ENCODE assay signal across 9 mouse cellular contexts in genomic region chr4:44260244-44260643, GRCm38 (mm10). TPM values are rescaled to one million over a fixed set of nuclear protein-coding genes. Genes with fewer than 3 reads are reported as not detected.
DNase-seq lines count a peak whose midpoint lies in the region; ATAC-seq and TF ChIP-seq lines count a peak whose summit lies in the region.
"Had no signal": no experiment of that assay in that cellular context is flagged by ENCODE, and none has a peak within 500 bp of the region (broad histone marks: within the 10 kb centered on the region; RNA-seq: fewer than 3 reads in every experiment).

No protein-coding gene starts in this region.

- 3% methylated on average over 10 of the region's 10 CpGs for WGBS in liver, embryonic 12.5 days (ENCODE audit: insufficient replicate concordance)
- WGBS in intestine, embryonic 15.5 days: 3% methylated on average over 10 of the region's 10 CpGs

- ATAC-seq in liver, embryonic 12.5 days: no peak
- no peak for ATAC-seq in intestine, embryonic 15.5 days

- no peaks in the 10 kb centered on the region for H3K9me3 ChIP-seq in liver, embryonic 12.5 days (replicated peaks)
- H3K9me3 ChIP-seq in intestine, embryonic 15.5 days: no peaks in the 10 kb centered on the region
- H3K9me3 ChIP-seq: embryonic facial prominence, embryonic 15.5 days had no signal

- H3K4me2 ChIP-seq in liver, embryonic 12.5 days: no peak overlapping the region
- no peak overlapping the region for H3K4me2 ChIP-seq in intestine, embryonic 15.5 days (replicated peaks)
- H3K4me2 ChIP-seq: embryonic facial prominence, embryonic 15.5 days had no signal

- no peaks in the 10 kb centered on the region for H3K4me1 ChIP-seq in liver, embryonic 12.5 days
- H3K4me1 ChIP-seq in intestine, embryonic 15.5 days (replicated peaks): no peaks in the 10 kb centered on the region
- H3K4me1 ChIP-seq: embryonic facial prominence, embryonic 15.5 days had no signal

- TF ChIP-seq CTCF in left cerebral cortex, adult 2 months (IDR thresholded peaks at IDR 0.05): no peak

- no peak overlapping the region for H3K9ac ChIP-seq in liver, embryonic 12.5 days
- no peak overlapping the region for H3K9ac ChIP-seq in intestine, embryonic 15.5 days
- H3K9ac ChIP-seq: embryonic facial prominence, embryonic 15.5 days had no signal

- H3K27me3 ChIP-seq in liver, embryonic 12.5 days (replicated peaks): 0 out of 2 replicates have a peak, but pooled peaks cover 3% of the 10 kb centered on the region
- H3K27me3 ChIP-seq in intestine, embryonic 15.5 days (replicated peaks): no peaks in the 10 kb centered on the region
- H3K27me3 ChIP-seq: embryonic facial prominence, embryonic 15.5 days had no signal

- H3K4me3 ChIP-seq in liver, embryonic 12.5 days: no peak overlapping the region
- no peak overlapping the region for H3K4me3 ChIP-seq in left cerebral cortex, adult 2 months
- H3K4me3 ChIP-seq in intestine, embryonic 15.5 days (replicated peaks): no peak overlapping the region
- H3K4me3 ChIP-seq: embryonic facial prominence, embryonic 15.5 days had no signal

- no peak overlapping the region for H3K27ac ChIP-seq in liver, embryonic 12.5 days
- no peak overlapping the region for H3K27ac ChIP-seq in left cerebral cortex, adult 2 months
- H3K27ac ChIP-seq in intestine, embryonic 15.5 days: no peak overlapping the region
- H3K27ac ChIP-seq: embryonic facial prominence, embryonic 15.5 days had no signal

- no peaks in the 10 kb centered on the region for H3K36me3 ChIP-seq in liver, embryonic 12.5 days
- H3K36me3 ChIP-seq in intestine, embryonic 15.5 days: no peaks in the 10 kb centered on the region
- H3K36me3 ChIP-seq: embryonic facial prominence, embryonic 15.5 days had no signal

- intact Hi-C loops in heart, postnatal 36 days (cut with DNase I): no loop called here
- intact Hi-C loops in left cerebral cortex, adult 2 months (cut with DNase I): no loop called here

- peak; percentile 63 for DNase-seq in liver
- DNase-seq in adrenal gland, adult 2 months: peak; percentile 38
- DNase-seq in heart, postnatal 36 days: peak; percentile 26 to 47
- DNase-seq in lung, postnatal 36 days: peak; percentile 69
- DNase-seq in urinary bladder, adult 2 months (ENCODE audit: low spot score): peak; percentile 22
- DNase-seq in left cerebral cortex, adult 2 months (ENCODE audit: extremely low spot score in 1 of 2, low spot score in 2 of 2): no peak

RNA-seq across cellular contexts. Expression of gene Rnf38, which starts 26.7 kb away (rescaled TPM):
- polyA plus RNA-seq in liver, embryonic 12.5 days (2016; fragmentation: Nextera tagmentation; extraction: Ambion mirVana): 15.3 and 16.7 TPM in 2 replicates
- total RNA-seq in adrenal gland, adult 2 months (2021): 10 to 100 TPM; 31.6 to 44.7 TPM
- 72.6 and 95.3 TPM in 2 replicates for polyA plus RNA-seq in adrenal gland, adult 2 months (2012; rRNA removed)
- 10 to 100 TPM; 32.0 to 36.4 TPM for total RNA-seq in heart, postnatal 36 days (2021)
- polyA plus RNA-seq in urinary bladder, adult 2 months (2012; rRNA removed): 46.6 and 66.7 TPM in 2 replicates
- total RNA-seq in left cerebral cortex, adult 2 months (2021): 10 to 100 TPM; 63.0 to 73.4 TPM
- polyA plus RNA-seq in intestine, embryonic 15.5 days (2015; fragmentation: Nextera tagmentation; extraction: Ambion mirVana): 12.6 and 14.6 TPM in 2 replicates

RNA-seq across cellular contexts. Expression of gene Melk, which starts 40.4 kb away (rescaled TPM):
- 28.0 TPM in 2 replicates for polyA plus RNA-seq in liver, embryonic 12.5 days (2016; fragmentation: Nextera tagmentation; extraction: Ambion mirVana)
- total RNA-seq in adrenal gland, adult 2 months (2021): under 1 TPM; 0.72 to 0.86 TPM
- polyA plus RNA-seq in adrenal gland, adult 2 months (2012; rRNA removed): 0.22 TPM in 2 replicates
- total RNA-seq in heart, postnatal 36 days (2021): under 1 TPM; 0.27 to 0.39 TPM
- polyA plus RNA-seq in urinary bladder, adult 2 months (2012; rRNA removed): 0.80 and 0.83 TPM in 2 replicates
- total RNA-seq in left cerebral cortex, adult 2 months (2021): under 1 TPM; 0.63 to 0.81 TPM
- polyA plus RNA-seq in intestine, embryonic 15.5 days (2015; fragmentation: Nextera tagmentation; extraction: Ambion mirVana): 37.0 and 42.9 TPM in 2 replicates

Comparison
In these comparisons a context has a peak if more than half of its experiments do, and no peak if none do; other contexts are left out.
1. DNase-seq: peak in liver (single experiment), adrenal gland, adult 2 months (single experiment), heart, postnatal 36 days (2 of 2), lung, postnatal 36 days (single experiment) and urinary bladder, adult 2 months (single experiment); none in left cerebral cortex, adult 2 months (0 of 2).
2. RNA of gene Melk, which starts 40.4 kb away (polyA plus RNA-seq): 37.0 to 42.9 TPM in intestine, embryonic 15.5 days and 28.0 TPM in liver, embryonic 12.5 days; 0.80 to 0.83 TPM in urinary bladder, adult 2 months and 0.22 TPM in adrenal gland, adult 2 months; every median in the first group is over 10 times any median in the second.